Mouse (Mus musculus): ENCODE results near the gene Plod1. TPM values are rescaled to one million over a fixed set of nuclear protein-coding genes. Genes with fewer than 3 reads are reported as not detected.

The Plod1 gene
- total RNA-seq (2022), result 10 to 100 TPM; 19.4 to 21.5 (median 20.9) TPM

- peak; percentile 51 to 62 for DNase-seq (ENCODE audit: low spot score in 2 of 2)
Observed at GRCm38 (mm10) chr4:147936331-147936954, at the start of gene Plod1. Gene Plod1, minus strand, starts transcription at chr4:147936767.

GRCm38 (mm10) chr4:147985205-147986132 is 48.9 kb upstream of the Plod1 start, which contains the start of gene Nppb:
Gene Nppb, plus strand, starts transcription at chr4:147985788.
- no peak for DNase-seq (ENCODE audit: low spot score in 2 of 2)

- no peak for DNase-seq (ENCODE audit: low spot score in 2 of 2)
Observed at GRCm38 (mm10) chr4:147979441-147979860, 42.9 kb upstream of the Plod1 start.

- DNase-seq (ENCODE audit: low spot score in 2 of 2), result no peak
Observed at GRCm38 (mm10) chr4:147978391-147978790, 41.8 kb upstream of the Plod1 start.

- DNase-seq (ENCODE audit: low spot score in 2 of 2), result no peak
Observed at GRCm38 (mm10) chr4:147977726-147978125, 41.2 kb upstream of the Plod1 start.

GRCm38 (mm10) chr4:147976237-147976636 is 39.7 kb upstream of the Plod1 start:
- DNase-seq (ENCODE audit: low spot score in 2 of 2), result no peak

GRCm38 (mm10) chr4:147969337-147969736 is 32.8 kb upstream of the Plod1 start:
- DNase-seq (ENCODE audit: low spot score in 2 of 2), result no peak

GRCm38 (mm10) chr4:147968816-147969215 is 32.2 kb upstream of the Plod1 start:
- no peak for DNase-seq (ENCODE audit: low spot score in 2 of 2)

GRCm38 (mm10) chr4:147965712-147966111 is 29.1 kb upstream of the Plod1 start:
- no peak for DNase-seq (ENCODE audit: low spot score in 2 of 2)

GRCm38 (mm10) chr4:147963623-147964022 is 27.1 kb upstream of the Plod1 start:
- DNase-seq (ENCODE audit: low spot score in 2 of 2), result no peak

GRCm38 (mm10) chr4:147962781-147963180 is 26.2 kb upstream of the Plod1 start:
- no peak for DNase-seq (ENCODE audit: low spot score in 2 of 2)

- no peak for DNase-seq (ENCODE audit: low spot score in 2 of 2)
Observed at GRCm38 (mm10) chr4:147959881-147960831, 23.6 kb upstream of the Plod1 start.

GRCm38 (mm10) chr4:147957141-147957540 is 20.6 kb upstream of the Plod1 start:
- no peak for DNase-seq (ENCODE audit: low spot score in 2 of 2)

GRCm38 (mm10) chr4:147953590-147953989 is 17.0 kb upstream of the Plod1 start:
- DNase-seq (ENCODE audit: low spot score in 2 of 2), result no peak

GRCm38 (mm10) chr4:147947511-147947910 is 10.9 kb upstream of the Plod1 start:
- no peak for DNase-seq (ENCODE audit: low spot score in 2 of 2)

GRCm38 (mm10) chr4:147943005-147943404 is 6.4 kb upstream of the Plod1 start:
- DNase-seq (ENCODE audit: low spot score in 2 of 2), result no peak

- no peak for DNase-seq (ENCODE audit: low spot score in 2 of 2)
Observed at GRCm38 (mm10) chr4:147941045-147942020, 4.8 kb upstream of the Plod1 start.

- peak; percentile 75 to 82 for DNase-seq (ENCODE audit: low spot score in 2 of 2)
Observed at GRCm38 (mm10) chr4:147940576-147941044, 4.0 kb upstream of the Plod1 start, which contains the start of gene 2510039O18Rik. Gene 2510039O18Rik, plus strand, starts transcription at chr4:147940895.

- no peak for DNase-seq (ENCODE audit: low spot score in 2 of 2)
Observed at GRCm38 (mm10) chr4:147940111-147940510, 3.5 kb upstream of the Plod1 start.
